Mouse (Mus musculus) lung, adult 18-20 months (tissue): ENCODE data around the gene Dip2c.
A peak's percentile ranks its signal among the peaks of the same experiment; 100 is the strongest.

Experiments
- DNase-seq, 2 experiments: peaks; one replicate each; pipeline ENCODE4 v3.0.0; 2022; ENCODE audit warnings: mixed read lengths in 2 of 2

Dip2c gene

GRCm38 (mm10) chr13:9426779-9427178, 150.5 kb downstream of the Dip2c start:
- DNase-seq, result peak; percentile 26 to 45

GRCm38 (mm10) chr13:9429884-9430283, 153.6 kb downstream of the Dip2c start:
- no peak for DNase-seq

GRCm38 (mm10) chr13:9430724-9431123, 154.4 kb downstream of the Dip2c start:
- DNase-seq, result no peak

GRCm38 (mm10) chr13:9431441-9431840, 155.1 kb downstream of the Dip2c start:
- no peak for DNase-seq

- no peak for DNase-seq
Observed at GRCm38 (mm10) chr13:9443066-9443465, 166.7 kb downstream of the Dip2c start.

GRCm38 (mm10) chr13:9445533-9446294, 169.4 kb downstream of the Dip2c start:
- DNase-seq, result no peak

GRCm38 (mm10) chr13:9446448-9447115, 170.3 kb downstream of the Dip2c start:
- DNase-seq, result no peak

- DNase-seq, result no peak
Observed at GRCm38 (mm10) chr13:9450276-9450675, 173.9 kb downstream of the Dip2c start.

GRCm38 (mm10) chr13:9451952-9452351, 175.6 kb downstream of the Dip2c start:
- no peak for DNase-seq

- no peak for DNase-seq
Observed at GRCm38 (mm10) chr13:9454426-9455177, 178.3 kb downstream of the Dip2c start.

GRCm38 (mm10) chr13:9455979-9456378, 179.7 kb downstream of the Dip2c start:
- no peak for DNase-seq

GRCm38 (mm10) chr13:9457420-9458308, 181.3 kb downstream of the Dip2c start:
- DNase-seq, result no peak

- DNase-seq, result no peak
Observed at GRCm38 (mm10) chr13:9464457-9464856, 188.1 kb downstream of the Dip2c start.

GRCm38 (mm10) chr13:9467216-9467615, 190.9 kb downstream of the Dip2c start:
- peak; percentile 9 to 59 for DNase-seq

GRCm38 (mm10) chr13:9473383-9473782, 197.1 kb downstream of the Dip2c start:
- no peak for DNase-seq

- no peak for DNase-seq
Observed at GRCm38 (mm10) chr13:9481722-9482121, 205.4 kb downstream of the Dip2c start.

- no peak for DNase-seq
Observed at GRCm38 (mm10) chr13:9489696-9490095, 213.4 kb downstream of the Dip2c start.

GRCm38 (mm10) chr13:9494726-9495125, 218.4 kb downstream of the Dip2c start:
- peak; percentile 34 to 40 for DNase-seq

- DNase-seq, result peak; percentile 4 to 7
Observed at GRCm38 (mm10) chr13:9504118-9504856, 228.0 kb downstream of the Dip2c start.

- DNase-seq, result no peak
Observed at GRCm38 (mm10) chr13:9538556-9538955, 262.2 kb downstream of the Dip2c start.

- peak; percentile 26 to 51 for DNase-seq
Observed at GRCm38 (mm10) chr13:9547698-9548344, 271.5 kb downstream of the Dip2c start.
